Mouse (Mus musculus) lung, postnatal 25 days (tissue): Measurements from ENCODE around the gene Trpc7.
A peak's percentile ranks its signal among the peaks of the same experiment; 100 is the strongest.

Experiments used
- DNase-seq: peaks from one replicate; pipeline ENCODE4 v3.0.0; 2022; ENCODE audit warnings: low spot score

The Trpc7 gene

DNA sequence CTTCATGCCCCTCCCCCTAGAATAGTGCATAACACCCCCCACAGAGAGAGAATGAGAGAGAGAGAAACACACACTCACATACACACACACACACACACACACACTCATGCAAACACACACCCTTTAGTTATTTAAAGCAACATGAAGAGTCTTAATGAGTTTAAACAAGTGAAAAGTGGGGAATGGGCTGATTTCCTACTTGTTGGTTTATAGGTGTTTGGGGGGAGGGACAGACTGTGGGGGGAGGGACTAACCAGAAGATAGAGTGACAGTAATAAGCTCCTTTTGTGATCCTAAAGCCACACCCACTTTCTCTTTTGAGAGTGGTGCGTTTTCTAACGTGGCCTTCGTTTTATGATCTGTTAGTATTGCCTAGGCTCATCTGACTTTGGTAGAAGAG is at the start of gene Trpc7:
Trpc7 (minus strand) TSS at position 101 of the 400 bp plus-strand sequence.
- DNase-seq: no peak

DNA sequence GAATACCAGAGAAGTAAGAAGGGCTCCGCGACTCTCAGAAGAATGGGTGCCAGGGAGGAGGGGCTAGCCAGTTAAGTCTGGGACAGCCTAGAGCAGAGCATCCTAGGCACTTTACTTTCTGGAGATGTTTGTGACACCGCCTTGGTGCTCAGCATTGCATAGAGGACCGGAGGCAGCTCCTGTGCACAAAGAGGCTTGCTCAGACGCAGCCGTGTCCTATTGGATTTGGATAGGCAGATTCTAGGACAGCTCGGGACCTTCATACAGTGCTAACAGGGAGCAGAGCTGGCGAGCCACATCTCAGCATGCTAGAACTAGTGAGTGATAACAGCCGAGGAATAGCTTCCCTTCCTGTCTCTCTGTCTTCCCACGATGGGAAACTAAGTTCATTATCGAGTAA is 43.5 kb upstream of the Trpc7 start:
- DNase-seq: no peak

DNA sequence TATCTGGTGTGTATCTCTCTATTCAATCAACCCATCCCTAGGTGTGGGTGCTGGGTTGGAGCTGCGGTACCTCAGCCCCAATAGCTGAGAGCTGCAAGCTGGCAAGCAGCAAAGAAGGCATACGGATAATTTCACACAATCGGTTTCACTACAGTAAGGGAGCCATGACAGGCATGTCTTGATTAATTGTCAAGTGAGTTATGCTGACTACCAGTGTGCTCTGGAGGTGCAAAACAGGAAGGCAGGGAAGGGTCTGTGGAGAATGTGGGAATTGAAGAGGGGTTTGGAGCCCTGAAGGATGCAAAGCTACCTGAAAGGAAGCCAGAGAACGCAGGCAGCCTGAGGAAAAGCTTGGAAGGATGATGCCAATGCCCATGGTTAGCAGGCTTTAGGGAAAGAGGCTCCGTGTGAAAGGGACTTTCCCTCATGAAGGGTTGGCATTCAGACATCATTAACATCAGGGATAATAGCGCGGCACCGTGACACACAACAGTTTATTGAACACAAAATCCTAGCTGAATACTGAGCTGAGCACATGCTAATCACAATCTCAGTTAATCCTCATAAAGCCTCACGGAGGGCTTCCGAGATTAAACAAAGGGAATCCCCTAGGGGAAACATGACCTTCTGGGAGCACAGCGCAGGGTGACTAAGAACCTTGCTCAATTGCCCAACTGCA is 38.2 kb upstream of the Trpc7 start:
- DNase-seq: no peak

DNA sequence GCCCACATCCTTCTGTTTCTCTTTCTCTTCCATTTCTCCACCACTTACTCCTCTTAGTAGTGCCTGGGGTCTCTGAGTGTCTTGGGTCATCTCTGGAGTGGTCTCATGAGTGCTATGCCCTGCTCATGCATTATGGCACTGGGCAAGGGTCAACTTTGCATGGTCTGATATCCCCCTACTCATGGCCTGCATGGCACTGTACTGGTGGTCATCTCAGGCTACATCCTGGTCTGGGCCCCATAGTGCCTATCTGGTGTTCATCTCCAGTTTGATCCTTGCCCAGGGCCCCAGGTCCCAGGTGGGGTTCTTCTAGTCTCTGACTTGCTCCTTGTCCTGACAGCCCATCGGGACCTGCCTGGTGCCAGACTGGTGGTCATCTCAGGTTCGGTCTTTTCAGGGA is 34.6 kb upstream of the Trpc7 start:
- DNase-seq: no peak

DNA sequence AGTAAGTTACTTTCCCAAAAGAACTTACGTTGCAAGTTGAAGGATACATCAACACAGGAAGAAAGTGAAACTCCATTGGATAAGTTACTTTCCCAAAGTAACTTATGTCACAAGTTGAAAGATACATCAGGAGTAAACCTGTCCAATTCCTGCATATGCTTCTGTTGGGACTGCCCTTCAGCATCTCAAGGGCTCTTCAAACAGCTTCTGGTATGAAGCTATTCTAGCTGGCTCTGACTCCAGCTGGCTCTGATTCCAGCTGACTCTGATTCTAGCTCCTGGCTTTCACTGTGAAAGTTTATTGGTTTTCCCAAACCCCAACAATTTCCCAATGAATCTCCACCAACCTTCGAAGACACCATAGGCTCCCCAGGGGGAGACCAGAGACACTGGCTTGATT is 27.2 kb upstream of the Trpc7 start:
- peak; percentile 29 for DNase-seq

DNA sequence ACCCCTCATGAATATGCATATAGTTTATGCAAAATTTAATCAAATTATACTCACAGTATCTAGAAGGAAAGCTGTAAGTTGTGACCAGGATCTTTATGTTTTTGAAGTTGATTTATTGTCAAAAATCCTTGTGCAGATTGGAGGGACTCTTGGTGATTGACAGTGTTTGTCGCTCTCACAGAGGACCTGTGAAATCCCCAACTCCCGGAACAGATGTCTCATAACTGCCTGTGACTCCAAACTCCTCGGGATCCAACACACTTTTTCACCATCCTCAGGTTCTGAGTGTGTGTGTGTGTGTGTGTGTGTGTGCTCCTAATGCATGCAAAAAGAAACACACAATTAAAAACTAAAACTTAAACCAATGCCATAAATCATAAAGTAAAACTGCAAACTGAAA is 25.5 kb upstream of the Trpc7 start:
- no peak for DNase-seq

DNA sequence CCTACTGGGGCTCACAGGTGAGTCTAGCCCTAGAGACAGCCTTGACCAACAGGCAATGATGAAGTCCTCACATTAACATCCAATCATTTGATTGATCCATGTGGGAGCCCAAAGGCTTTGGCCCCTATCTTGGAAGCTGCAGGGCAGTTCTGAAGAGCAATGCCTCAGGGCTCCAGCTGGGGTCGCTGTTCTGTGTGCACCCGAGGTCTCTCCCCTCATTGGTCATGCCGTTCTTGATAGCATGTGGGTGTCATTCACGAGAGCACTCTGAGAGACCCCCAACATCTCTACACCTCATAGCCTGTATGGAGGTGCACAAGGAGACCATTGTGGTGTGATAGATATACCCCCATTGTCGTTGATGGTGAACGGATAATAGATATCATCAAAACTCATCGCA is 18.9 kb upstream of the Trpc7 start:
- no peak for DNase-seq

DNA sequence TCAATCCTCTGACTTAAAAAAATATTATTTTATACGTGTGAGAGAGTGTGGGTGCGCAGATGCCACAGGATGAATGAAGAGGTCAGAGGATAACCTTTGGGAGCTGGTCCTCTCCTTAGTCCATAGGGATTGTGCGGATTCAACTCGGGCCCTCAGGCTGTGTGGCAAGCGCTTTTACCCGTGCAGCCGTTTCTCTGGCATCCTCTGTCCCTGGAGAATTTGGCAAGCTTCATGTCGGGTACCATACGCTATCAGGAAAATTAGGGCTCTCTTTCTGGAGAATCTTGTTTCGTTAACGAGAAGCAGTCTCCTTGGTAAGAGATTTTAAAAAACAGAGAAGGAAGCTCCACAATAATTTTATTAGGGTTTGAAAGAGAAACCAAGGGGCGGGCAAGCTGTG is 15.3 kb upstream of the Trpc7 start:
- DNase-seq: no peak

DNA sequence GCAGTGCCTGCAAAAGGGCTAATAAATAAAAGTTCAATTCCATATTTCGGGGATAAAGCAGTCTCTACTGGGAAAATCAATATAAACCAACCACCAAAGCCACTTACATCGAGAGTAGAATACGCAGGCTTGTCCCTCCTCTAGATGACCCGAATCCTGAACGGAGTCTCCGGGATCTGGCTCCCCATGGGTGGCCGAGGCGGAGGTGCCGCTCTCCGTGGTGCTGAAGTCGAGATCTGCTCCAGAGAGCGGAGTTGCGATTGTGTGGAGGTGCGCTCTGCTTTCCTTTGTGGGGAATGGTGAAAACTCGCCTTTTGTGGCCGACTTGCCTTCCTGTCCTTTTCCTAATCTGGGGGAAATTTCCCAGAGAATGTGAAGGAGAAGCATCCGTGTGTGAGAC is 407 bp downstream of the Trpc7 start:
- peak; percentile 24 for DNase-seq

DNA sequence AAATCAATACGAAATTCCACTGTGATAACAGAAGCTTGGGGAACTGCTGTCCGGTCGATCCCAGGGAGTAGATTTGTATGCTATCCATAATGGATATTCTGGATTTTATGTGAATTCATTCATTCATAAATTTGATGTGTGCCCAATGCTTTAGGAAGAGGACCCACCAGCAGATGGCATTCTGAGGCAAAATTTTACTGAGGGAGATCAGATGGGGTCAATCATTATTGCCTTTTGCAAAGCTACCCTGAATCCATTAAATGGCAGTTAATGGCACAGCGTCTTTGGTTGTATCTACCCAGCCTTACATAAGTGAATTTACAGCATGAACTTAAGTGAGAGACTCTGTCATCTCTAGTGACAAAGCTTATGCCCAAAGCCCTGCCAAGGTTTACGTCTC is 1.2 kb downstream of the Trpc7 start:
- DNase-seq: no peak

DNA sequence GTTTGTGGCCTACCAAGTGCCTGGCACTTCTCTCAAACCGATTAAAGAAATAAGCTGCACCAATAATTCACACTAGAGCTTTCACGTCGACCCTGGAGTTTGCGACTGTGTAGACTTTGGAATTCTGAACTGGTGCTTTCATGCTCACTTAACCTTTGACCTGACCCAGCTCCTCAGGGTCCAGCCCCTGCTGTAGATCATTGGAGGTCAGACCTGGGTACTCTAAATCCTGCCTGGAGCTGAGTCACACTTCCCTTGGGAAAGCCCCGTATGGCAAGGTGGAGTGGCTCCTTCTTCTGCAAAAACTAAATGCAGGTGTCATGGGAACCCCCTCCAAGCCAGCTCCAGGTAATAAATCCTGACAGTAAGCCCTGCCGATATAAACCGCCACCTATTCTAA is 5.9 kb downstream of the Trpc7 start:
- DNase-seq: no peak

DNA sequence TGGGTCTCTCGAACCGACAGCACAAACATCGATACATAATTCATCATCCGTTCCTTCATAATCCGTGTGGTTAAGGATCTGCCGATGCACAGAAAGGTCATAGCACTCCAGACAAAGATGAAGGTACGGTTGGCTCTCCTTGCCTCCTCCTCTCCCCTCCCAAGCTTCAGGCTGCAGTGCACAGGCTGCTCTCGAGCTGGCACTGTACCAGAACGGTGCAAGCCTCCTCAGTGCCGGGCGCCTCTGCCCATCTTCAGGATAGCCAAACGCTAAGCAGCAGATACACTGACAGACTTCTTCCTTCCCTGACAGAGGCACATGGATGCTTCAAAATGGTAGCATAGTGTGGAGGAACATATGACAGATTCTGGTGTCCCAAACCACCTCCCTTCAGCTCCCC is 12.9 kb downstream of the Trpc7 start:
- DNase-seq: no peak

DNA sequence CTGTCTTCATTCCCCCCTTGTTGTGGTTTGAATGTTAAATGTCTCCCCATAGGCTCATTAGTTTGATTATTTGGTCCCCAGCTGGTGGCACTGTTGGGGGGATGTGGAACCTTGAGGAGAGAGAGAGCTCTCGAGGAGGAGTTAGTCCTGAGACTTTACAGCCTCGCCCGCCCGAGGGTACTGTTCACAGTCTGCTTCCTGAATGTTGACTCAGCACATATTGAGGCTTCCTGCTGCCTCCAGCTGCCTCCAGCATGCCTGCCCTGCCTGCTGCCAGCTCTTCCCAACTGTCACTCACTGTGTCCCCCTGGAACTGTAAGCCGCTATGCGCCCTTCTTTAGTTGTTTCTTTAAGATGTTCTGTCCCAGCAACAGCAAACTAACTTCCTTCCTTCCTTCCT is 31.2 kb downstream of the Trpc7 start:
- no peak for DNase-seq

DNA sequence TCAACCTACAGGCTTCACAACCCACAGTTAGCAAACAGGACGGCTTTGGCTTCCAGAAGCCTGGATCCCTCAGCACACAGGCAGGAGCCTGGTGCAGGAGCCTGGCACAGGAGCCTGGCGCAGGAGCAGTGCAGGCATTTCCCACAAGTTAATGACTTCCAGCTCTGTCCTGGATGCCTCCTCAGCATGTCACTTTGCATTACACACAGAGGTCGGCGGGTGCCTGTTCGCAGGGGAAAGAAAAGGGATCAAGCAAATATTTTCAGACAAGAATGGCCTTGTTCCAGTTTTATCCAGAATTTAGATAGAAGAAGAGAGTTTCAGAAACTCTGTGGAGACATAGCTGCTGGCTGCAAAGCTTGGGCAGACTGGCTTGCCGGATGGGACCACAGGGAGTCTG is 33.8 kb downstream of the Trpc7 start:
- DNase-seq: no peak

DNA sequence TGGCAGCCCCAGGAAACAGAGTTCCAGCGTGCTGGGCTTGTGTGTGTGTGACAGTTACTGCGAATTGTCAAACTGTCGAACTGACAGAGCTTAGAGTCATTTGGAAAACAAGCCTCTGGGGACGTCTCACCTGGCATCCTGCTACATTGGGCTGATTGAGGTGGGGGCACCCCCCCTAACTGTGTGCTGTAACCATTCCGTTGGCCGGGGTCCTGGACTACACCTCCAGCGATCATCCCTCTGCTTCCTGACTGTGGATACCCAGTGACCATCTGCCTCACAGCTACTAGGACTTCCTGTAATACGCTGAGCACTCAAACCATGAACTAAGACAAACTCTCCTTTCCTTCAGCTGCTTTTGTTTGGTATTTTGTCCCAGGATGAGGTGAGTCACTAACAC is 41.3 kb downstream of the Trpc7 start:
- no peak for DNase-seq

DNA sequence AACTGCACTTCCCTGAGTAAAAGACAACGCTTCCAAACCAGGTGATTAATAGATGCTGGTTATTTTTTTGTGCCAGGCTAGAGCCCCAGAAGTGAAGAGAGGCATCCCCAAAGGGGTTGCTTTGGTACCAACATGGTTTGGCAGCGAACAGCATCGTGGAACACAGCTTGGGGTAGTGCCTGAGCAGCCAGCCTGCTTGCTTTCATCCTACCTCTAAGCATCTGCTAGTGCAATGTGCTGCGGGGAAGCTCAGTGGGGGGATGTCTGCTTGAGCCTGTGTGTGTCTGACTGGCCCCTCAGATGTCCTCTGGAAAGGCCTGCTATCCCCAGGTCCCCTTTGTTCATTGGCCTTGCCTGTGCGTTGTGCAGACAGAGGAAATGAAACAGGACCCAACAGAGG is 42.4 kb downstream of the Trpc7 start:
- no peak for DNase-seq

DNA sequence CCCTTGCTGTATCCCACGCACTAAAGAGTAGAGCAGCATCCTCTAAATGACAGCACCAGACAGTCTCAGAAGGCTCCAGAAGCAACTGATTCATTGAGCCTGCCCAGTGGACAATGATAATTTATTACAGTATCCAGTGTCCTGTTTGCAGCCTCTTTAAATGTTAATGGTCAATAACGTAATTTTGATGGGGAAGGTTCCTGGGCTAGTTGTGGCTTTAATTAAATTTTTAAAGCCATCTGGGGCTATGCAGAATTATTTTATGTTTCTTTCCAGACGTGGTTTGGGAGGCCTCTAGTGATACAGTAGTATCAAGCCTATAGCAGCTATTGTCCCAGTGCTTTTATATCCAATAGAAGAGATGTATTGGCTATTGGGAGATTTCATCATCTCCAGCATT is 49.9 kb downstream of the Trpc7 start:
- DNase-seq: no peak

DNA sequence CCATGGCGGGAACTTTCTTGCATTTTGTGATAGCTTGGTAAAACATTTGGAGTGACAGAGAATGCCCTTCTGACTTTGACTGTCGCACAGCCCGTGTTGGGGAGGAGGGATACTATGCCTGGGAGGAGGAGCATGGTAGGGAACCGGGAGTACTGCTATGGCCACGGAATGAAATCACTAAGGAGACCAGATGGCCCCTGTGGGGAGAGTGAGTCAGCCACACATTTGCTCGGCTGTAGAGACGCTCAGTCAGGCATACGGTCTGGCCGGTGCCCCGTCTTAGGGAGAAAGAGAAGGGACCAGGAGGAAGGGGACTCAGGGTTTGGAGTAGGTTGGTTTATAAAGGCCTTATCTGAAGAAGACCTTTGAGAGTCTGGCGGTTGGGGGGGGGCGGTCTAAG is 80.3 kb downstream of the Trpc7 start:
- no peak for DNase-seq

DNA sequence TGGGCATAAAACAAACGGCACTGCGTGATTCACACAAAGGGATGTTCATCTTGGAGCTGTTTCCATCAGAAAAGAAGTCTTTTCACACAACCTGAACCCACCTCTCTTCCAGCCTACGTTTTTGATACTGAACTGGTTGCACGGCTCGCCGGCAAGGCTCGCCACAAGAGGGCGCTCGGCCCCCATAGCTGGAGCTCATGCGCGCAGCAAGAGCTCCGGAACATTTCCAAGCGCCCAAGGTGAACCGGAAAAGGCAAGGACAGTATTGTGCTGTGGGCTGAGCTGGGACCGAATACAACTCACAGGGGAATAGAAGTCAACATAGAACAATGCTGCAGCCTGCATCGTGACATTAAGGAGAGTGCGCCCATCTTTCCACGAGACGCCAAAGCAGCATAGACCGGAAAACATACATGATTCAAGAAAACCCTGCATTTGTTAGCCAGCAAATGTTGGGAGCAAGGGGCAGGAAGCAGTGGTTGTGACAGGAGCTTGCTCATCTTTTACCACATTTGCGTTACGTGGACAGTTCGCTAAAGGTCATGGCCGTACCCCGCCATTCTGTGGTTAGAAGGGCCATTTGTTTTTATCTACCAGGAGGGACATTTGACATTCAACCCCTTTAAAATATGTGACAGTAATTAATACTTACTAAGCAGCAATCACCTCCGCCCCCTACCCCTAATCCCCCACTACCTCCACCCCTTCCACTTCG is 88.9 kb downstream of the Trpc7 start:
- DNase-seq: peak; percentile 76

DNA sequence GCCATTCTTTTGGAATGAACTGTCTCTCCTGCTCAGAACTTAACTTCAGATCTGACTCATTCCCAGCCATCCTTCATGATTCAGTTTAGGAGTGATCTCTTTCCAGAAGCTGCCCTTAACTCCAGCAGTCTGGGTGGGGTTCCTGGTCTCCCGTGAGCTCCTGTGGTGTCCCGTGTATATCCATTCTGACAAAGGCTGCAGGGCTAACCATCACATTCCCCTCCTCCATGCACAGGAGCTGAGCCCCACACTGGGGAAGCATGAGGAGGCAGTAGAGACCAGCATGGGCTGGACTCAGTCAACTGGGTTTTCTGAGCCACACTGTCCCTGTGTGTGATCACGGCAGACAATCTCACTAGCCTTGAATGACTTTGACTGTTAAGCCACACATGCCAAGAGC is 90.7 kb downstream of the Trpc7 start:
- DNase-seq: no peak

DNA sequence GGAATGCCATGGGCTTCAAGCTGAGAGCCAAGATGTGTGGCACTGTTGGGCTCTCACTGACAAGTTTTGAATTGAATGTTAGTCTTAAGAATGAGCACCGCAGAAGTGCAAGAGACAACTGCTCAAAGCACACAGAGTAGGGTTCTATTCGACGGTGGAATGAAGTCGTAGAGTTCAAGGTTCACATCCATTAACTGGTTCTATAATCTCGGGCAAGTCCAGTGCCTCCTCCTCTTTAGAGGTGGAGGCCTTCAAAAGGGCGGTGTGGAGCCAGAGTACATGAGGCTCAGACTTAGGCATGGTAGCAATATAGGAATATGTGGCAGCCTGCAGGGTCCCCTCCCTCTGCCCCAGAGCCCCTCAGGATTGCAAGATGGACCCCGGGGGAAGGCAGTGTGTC is 98.3 kb downstream of the Trpc7 start:
- DNase-seq: no peak

DNA sequence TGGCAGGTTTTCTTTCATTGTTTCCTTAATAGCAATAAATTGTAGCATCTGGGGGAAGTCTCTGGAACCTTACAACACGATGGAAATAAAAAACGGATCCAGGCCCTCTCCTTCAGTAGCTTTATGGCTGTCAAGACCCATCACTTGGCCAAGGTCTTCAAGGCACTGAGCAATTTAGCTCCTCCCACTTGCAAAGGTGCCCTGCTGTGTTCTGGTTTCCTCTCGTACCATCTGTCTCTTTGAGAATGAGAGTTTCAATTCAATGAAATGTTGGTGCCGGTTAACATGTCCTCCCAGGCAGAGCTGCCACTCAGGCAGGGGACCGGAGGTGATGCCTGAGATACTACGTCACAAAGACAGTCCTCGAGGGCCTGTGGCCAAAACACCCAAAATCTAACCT is 100.3 kb downstream of the Trpc7 start:
- no peak for DNase-seq

DNA sequence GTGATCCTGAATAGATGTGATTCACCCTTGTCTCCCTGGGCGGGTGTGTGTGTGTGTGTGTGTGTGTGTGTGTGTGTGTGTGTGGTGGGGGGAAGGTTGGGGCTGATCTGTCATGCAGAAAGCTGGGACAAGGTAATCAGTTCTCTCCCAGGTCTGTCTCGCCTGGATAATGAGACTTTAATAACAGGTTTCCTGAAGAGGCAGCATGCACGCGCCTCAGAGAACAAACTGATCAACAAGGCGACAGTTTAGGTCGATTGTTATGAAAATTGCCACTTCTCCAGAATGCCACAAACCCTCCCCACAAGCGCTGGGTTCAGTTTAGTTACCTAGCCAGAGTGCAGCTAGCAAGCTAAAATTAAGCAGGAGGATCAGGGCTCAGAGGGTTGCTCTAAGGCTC is 101.4 kb downstream of the Trpc7 start:
- no peak for DNase-seq

DNA sequence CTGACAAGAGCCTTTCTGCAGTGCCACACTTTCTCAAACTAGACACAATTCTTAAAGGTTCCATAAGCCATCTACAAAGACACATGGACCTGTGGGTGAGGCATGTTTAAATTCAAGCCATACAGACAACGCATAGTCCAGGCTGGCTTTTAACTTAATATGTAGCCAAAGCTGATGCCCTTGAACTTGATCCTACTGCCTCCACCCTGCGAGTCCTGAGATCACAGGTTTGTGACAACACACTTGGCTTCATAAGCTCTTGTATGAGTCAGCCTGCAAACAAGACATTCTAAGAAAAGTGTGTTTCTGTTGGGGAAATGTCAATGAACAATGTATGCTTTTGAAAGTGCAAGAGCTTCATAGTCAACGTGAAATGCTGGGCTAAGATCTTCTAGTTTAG is 102.9 kb downstream of the Trpc7 start:
- DNase-seq: no peak
